Comparison of ENCODE assay signal across 19 mouse cellular contexts in genomic region chr14:117777866-117778500, GRCm38 (mm10).
DNase-seq lines count a peak whose midpoint lies in the region; ATAC-seq and TF ChIP-seq lines count a peak whose summit lies in the region.
"Had no signal": no experiment of that assay in that cellular context is flagged by ENCODE, and none has a peak within 500 bp of the region (broad histone marks: within the 10 kb centered on the region; RNA-seq: fewer than 3 reads in every experiment).

No protein-coding gene starts in this region.

- 71% methylated on average over 13 of the region's 13 CpGs for WGBS in limb, embryonic 12.5 days
- WGBS in limb, embryonic 10.5 days, result 88% methylated on average over 13 of the region's 13 CpGs
- 83% methylated on average over 13 of the region's 13 CpGs for WGBS in bone marrow, adult 2 months
- 62% methylated on average over 13 of the region's 13 CpGs for WGBS in hindbrain, postnatal 0 days

- no peak for TF ChIP-seq POLR2A in bone marrow, adult 2 months (IDR thresholded peaks at IDR 0.05; ENCODE audit: borderline replicate concordance, control insufficient read depth, low read depth, low read length)

- H3K4me2 ChIP-seq in limb, embryonic 12.5 days, result no peak overlapping the region
- H3K4me2 ChIP-seq in hindbrain, postnatal 0 days (ENCODE audit: low read depth, low read length), result no peak overlapping the region
- H3K4me2 ChIP-seq: forebrain, embryonic 15.5 days had no signal

- H3K4me3 ChIP-seq in limb, embryonic 12.5 days (replicated peaks), result no peak overlapping the region
- no peak overlapping the region for H3K4me3 ChIP-seq in limb, embryonic 10.5 days
- H3K4me3 ChIP-seq in bone marrow, adult 2 months (replicated peaks; ENCODE audit: control insufficient read depth, low read depth, low read length), result no peak overlapping the region
- no peak overlapping the region for H3K4me3 ChIP-seq in hindbrain, postnatal 0 days (ENCODE audit: low read length)
- H3K4me3 ChIP-seq: forebrain, embryonic 15.5 days; megakaryocyte, embryonic 14.5 days had no signal

- DNase-seq in cerebellum, postnatal 10 days, result peak; percentile 53 to 54
- DNase-seq in cerebellum, postnatal 36 days, result no peak
- DNase-seq in limb, embryonic 10.5 days (ENCODE audit: low spot score), result no peak
- DNase-seq in hindbrain, postnatal 0 days (ENCODE audit: low spot score), result peak; percentile 34
- DNase-seq in urinary bladder, postnatal 36 days (ENCODE audit: low spot score in 2 of 2), result no peak
- no peak for DNase-seq in adrenal gland, postnatal 14 days
- DNase-seq: adrenal gland, postnatal 10 days; cerebellum, adult 11-12 months; gastrocnemius, postnatal 25 days; kidney, adult 11 months; lung, postnatal 14 days; retina, postnatal 1 day; thymus, adult 2 months had no signal

- H3K27me3 ChIP-seq in limb, embryonic 12.5 days, result 0 out of 2 replicates have a peak, but pooled peaks cover 5% of the 10 kb centered on the region
- H3K27me3 ChIP-seq in limb, embryonic 10.5 days (ENCODE audit: low read depth, poor library complexity, severe bottlenecking), result no peaks in the 10 kb centered on the region
- no peaks in the 10 kb centered on the region for H3K27me3 ChIP-seq in hindbrain, postnatal 0 days (ENCODE audit: insufficient read depth, low read length)
- H3K27me3 ChIP-seq: forebrain, embryonic 15.5 days; megakaryocyte, embryonic 14.5 days; Patski had no signal

- no peaks in the 10 kb centered on the region for H3K36me3 ChIP-seq in limb, embryonic 12.5 days
- H3K36me3 ChIP-seq in limb, embryonic 10.5 days, result no peaks in the 10 kb centered on the region
- no peaks in the 10 kb centered on the region for H3K36me3 ChIP-seq in hindbrain, postnatal 0 days (ENCODE audit: insufficient read depth, low read length)
- H3K36me3 ChIP-seq: forebrain, embryonic 15.5 days had no signal

- TF ChIP-seq CTCF in bone marrow, adult 2 months (IDR thresholded peaks at IDR 0.05; ENCODE audit: control insufficient read depth, insufficient read depth, low read length), result no peak
- no peak for TF ChIP-seq CTCF in hindbrain, postnatal 0 days (IDR thresholded peaks at IDR 0.05; ENCODE audit: low read depth)

- no peak overlapping the region for H3K9ac ChIP-seq in limb, embryonic 12.5 days (replicated peaks)
- no peak overlapping the region for H3K9ac ChIP-seq in hindbrain, postnatal 0 days (replicated peaks; ENCODE audit: low read length)
- H3K9ac ChIP-seq: forebrain, embryonic 15.5 days had no signal

- peak; percentile 13; the same call in 1 of the 2 replicates for ATAC-seq in limb, embryonic 12.5 days (ENCODE audit: insufficient number of reproducible peaks, insufficient read depth, low FRiP score, low TSS enrichment, low read depth)
- 0 out of 2 replicates have a peak, but pooled peaks have one; percentile 22 for ATAC-seq in hindbrain, postnatal 0 days
- ATAC-seq: activated CD4-positive, CD25-positive, alpha-beta regulatory T cell, adult 4 months; forebrain, embryonic 15.5 days; Patski had no signal

- no peaks in the 10 kb centered on the region for H3K9me3 ChIP-seq in limb, embryonic 12.5 days
- no peaks in the 10 kb centered on the region for H3K9me3 ChIP-seq in limb, embryonic 10.5 days (replicated peaks)
- H3K9me3 ChIP-seq in hindbrain, postnatal 0 days (ENCODE audit: low read length), result no peaks in the 10 kb centered on the region
- H3K9me3 ChIP-seq: forebrain, embryonic 15.5 days had no signal

- H3K4me1 ChIP-seq in limb, embryonic 12.5 days (replicated peaks), result peaks cover 10% of the 10 kb centered on the region
- peaks cover 35% of the 10 kb centered on the region for H3K4me1 ChIP-seq in limb, embryonic 10.5 days
- H3K4me1 ChIP-seq in bone marrow, adult 2 months (ENCODE audit: control insufficient read depth, insufficient read depth, low read length), result peaks cover 10% of the 10 kb centered on the region; the same call in 1 of the 2 replicates
- no peaks in the 10 kb centered on the region for H3K4me1 ChIP-seq in hindbrain, postnatal 0 days (ENCODE audit: insufficient read depth, low read length)
- H3K4me1 ChIP-seq: forebrain, embryonic 15.5 days; megakaryocyte, embryonic 14.5 days had no signal

- H3K27ac ChIP-seq in limb, embryonic 12.5 days, result no peak overlapping the region
- H3K27ac ChIP-seq in limb, embryonic 10.5 days, result no peak overlapping the region
- H3K27ac ChIP-seq in bone marrow, adult 2 months (ENCODE audit: control insufficient read depth, insufficient read depth, low read depth, low read length, poor library complexity), result peak overlapping the region; percentile 64
- H3K27ac ChIP-seq in hindbrain, postnatal 0 days, result no peak overlapping the region
- H3K27ac ChIP-seq: forebrain, embryonic 15.5 days had no signal

Comparison
In these comparisons a context has a peak if more than half of its experiments do, and no peak if none do; other contexts are left out.
1. DNase-seq: peak in cerebellum, postnatal 10 days (2 of 2) and hindbrain, postnatal 0 days (single experiment); none in cerebellum, postnatal 36 days (0 of 2), limb, embryonic 10.5 days (single experiment), urinary bladder, postnatal 36 days (0 of 2) and adrenal gland, postnatal 14 days (single experiment).